Mouse (Mus musculus): ENCODE results near the gene Pigc. TPM values are rescaled to one million over a fixed set of nuclear protein-coding genes. Genes with fewer than 3 reads are reported as not detected.

Gene Pigc
- polyA plus RNA-seq, 1 experiment from 2014 or later, result 40.8 TPM

Other genes with a start within 250 kb of the Pigc start
- gene Fasl, start 180.7 kb upstream of the Pigc start, polyA plus RNA-seq (2014; fragmentation: Nextera tagmentation; extraction: Ambion mirVana), result 0.17 TPM in 1 of 2 replicates, not detected in the other
- 22.6 and 27.5 TPM in 2 replicates for gene Suco, start 92.5 kb upstream of the Pigc start, polyA plus RNA-seq (2014; fragmentation: Nextera tagmentation; extraction: Ambion mirVana)
- 0.18 TPM in 1 of 2 replicates, not detected in the other for gene 4930558K02Rik, start 10.4 kb downstream of the Pigc start, polyA plus RNA-seq (2014; fragmentation: Nextera tagmentation; extraction: Ambion mirVana)